Mouse (Mus musculus) spleen, adult 10 weeks (tissue): ENCODE results near the gene Pdia3. TPM values are rescaled to one million over a fixed set of nuclear protein-coding genes. Genes with fewer than 3 reads are reported as not detected.

ENCODE experiments used
- polyA plus RNA-seq: library from polyadenylated mRNA; stranded (reverse); fragments of 350-450 nt; fragmentation: Illumina TruSeq; extraction: RNeasy Lipid Tissue Mini Kit (QIAGEN cat#74804); gene quantifications from one replicate; pipeline ENCODE4 v1.2.3, GENCODE M21; 2015; ENCODE audit warnings: low replicate concordance; ENCODE audit not compliant: insufficient read depth

Gene Pdia3
- polyA plus RNA-seq = 438 TPM

GRCm38 (mm10) chr2:121413387-121414042 lies at the start of gene Pdia3, which contains the start of gene Catsper2:
Gene Pdia3, plus strand, starts transcription at chr2:121413775.
Gene Catsper2, minus strand, starts transcription at chr2:121413792.

GRCm38 (mm10) chr2:121386961-121387575 lies 26.5 kb upstream of the Pdia3 start, which contains the start of gene Strc:
Gene Strc, minus strand, starts transcription at chr2:121387168.

GRCm38 (mm10) chr2:121444178-121444577 lies 30.6 kb downstream of the Pdia3 start, which contains the start of gene Ell3:
Gene Ell3, minus strand, starts transcription at chr2:121444278.

GRCm38 (mm10) chr2:121448739-121449535 lies 35.4 kb downstream of the Pdia3 start, which contains the start of gene Serf2:
Gene Serf2, plus strand, starts transcription at chr2:121449195.

GRCm38 (mm10) chr2:121452990-121453389 lies 39.4 kb downstream of the Pdia3 start, which contains the start of gene Hypk:
Gene Hypk, plus strand, starts transcription at chr2:121453290.

GRCm38 (mm10) chr2:121456692-121457642 lies 43.4 kb downstream of the Pdia3 start, which contains the start of gene Serinc4:
Gene Serinc4, minus strand, starts transcription at chr2:121456781.

GRCm38 (mm10) chr2:121473301-121474179 lies 60.0 kb downstream of the Pdia3 start, which contains the start of gene Mfap1b:
Gene Mfap1b, minus strand, starts transcription at chr2:121474067.

Other genes with a start within 250 kb of the Pdia3 start
- 83.3 TPM for gene Tubgcp4, start 243.1 kb upstream of the Pdia3 start, polyA plus RNA-seq
- gene Zscan29, start 242.7 kb upstream of the Pdia3 start, polyA plus RNA-seq = 20.4 TPM
- 42.3 TPM for gene Trp53bp1, start 142.4 kb upstream of the Pdia3 start, polyA plus RNA-seq
- 1.1 TPM for gene Map1a, start 124.2 kb upstream of the Pdia3 start, polyA plus RNA-seq
- gene Ppip5k1, start 58.4 kb upstream of the Pdia3 start, polyA plus RNA-seq = 15.7 TPM
- gene Ckmt1, start 56.1 kb upstream of the Pdia3 start, polyA plus RNA-seq = not detected
- 0.30 TPM for gene Strc, start 26.6 kb upstream of the Pdia3 start, polyA plus RNA-seq
- 3.0 TPM for gene Catsper2, start within 50 bp of the Pdia3 start, polyA plus RNA-seq
- 64.5 TPM for gene Ell3, start 30.5 kb downstream of the Pdia3 start, polyA plus RNA-seq
- 211 TPM for gene Serf2, start 35.4 kb downstream of the Pdia3 start, polyA plus RNA-seq
- gene Hypk, start 39.5 kb downstream of the Pdia3 start, polyA plus RNA-seq = 42.9 TPM
- gene Serinc4, start 43.0 kb downstream of the Pdia3 start, polyA plus RNA-seq = 0.64 TPM
- 69.8 TPM for gene Mfap1b, start 60.3 kb downstream of the Pdia3 start, polyA plus RNA-seq
- gene Mfap1a, start 92.9 kb downstream of the Pdia3 start, polyA plus RNA-seq = 57.1 TPM
- 19.7 TPM for gene Wdr76, start 92.9 kb downstream of the Pdia3 start, polyA plus RNA-seq